Mouse (Mus musculus): Measurements from ENCODE around the gene Ap3d1. TPM values are rescaled to one million over a fixed set of nuclear protein-coding genes. Genes with fewer than 3 reads are reported as not detected.

The Ap3d1 gene
- total and polyA plus RNA-seq, 2 experiments from 2014 or later = 87.7 to 176 TPM

DNA sequence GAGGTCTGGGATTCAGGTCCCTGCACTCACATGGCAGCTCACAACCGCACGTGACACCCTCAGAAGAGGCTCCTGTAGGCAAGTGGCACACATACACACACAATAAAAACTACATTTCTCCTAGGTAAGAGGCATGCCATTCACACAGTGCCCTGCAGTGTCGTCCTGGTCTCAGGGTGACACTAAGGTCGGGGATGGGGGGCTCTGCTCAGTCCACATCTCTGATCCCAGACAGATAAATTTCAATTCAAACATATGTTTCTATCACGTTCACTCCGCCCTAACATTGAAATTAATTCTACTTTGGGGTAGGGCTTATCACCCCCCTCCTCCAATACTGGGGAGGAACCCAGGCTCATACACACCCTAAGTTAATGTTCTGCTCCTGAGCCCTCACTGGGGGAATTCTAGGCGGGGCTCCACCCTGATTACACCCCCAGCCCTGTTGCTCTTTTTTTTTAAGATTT, 42.0 kb downstream of the Ap3d1 start:
- Histone ChIP-seq H3K9me3 (ENCODE audit: low read length) (no peaks in the 10 kb centered on the region), H3K4me3 (ENCODE audit: low read depth, low read length) (no peak overlapping the region), H3K9ac (no peak overlapping the region), H3K36me3 (ENCODE audit: insufficient read depth) (no peaks in the 10 kb centered on the region), H3K4me1 (ENCODE audit: insufficient read depth) (peaks cover 20% of the 10 kb centered on the region), H3K27ac (ENCODE audit: low read depth, low read length) (no peak overlapping the region), H3K4me2 (ENCODE audit: low read depth) (peak overlapping the region; percentile 75), H3K27me3 (ENCODE audit: insufficient read depth, low read length) (no peaks in the 10 kb centered on the region)
- ATAC-seq (no peak), DNase-seq (no peak)
- 87% methylated on average over 7 of the region's 7 CpGs for WGBS
- no peak for TF ChIP-seq CTCF (IDR thresholded peaks at IDR 0.05; ENCODE audit: low read depth)

DNA sequence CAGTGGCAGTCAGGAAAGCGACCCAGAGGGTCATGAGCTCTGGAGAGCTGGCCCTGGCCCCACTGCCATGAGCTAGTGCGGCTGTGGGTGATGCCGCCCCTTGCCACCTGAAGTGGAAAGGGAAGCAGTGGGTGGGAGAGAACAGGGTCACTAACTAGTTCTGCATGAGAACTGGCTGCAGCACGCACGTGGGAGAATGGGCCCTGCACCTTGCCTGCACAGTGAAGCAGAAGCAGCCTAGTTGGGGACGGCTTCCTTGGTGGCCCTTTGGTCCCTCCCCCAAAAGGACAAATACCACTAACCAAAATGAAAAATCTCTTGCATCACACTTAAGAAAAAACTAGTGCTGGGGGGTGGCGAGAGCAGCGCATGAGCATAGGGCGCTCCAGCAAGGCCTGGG, 43.5 kb downstream of the Ap3d1 start:
- Histone ChIP-seq H3K4me3 (ENCODE audit: low read depth, low read length) (no peak overlapping the region), H3K9me3 (ENCODE audit: low read length) (no peaks in the 10 kb centered on the region), H3K27ac (ENCODE audit: low read depth, low read length) (no peak overlapping the region), H3K4me1 (ENCODE audit: insufficient read depth) (peaks cover 17% of the 10 kb centered on the region), H3K9ac (no peak overlapping the region), H3K36me3 (ENCODE audit: insufficient read depth) (peaks cover 11% of the 10 kb centered on the region), H3K27me3 (ENCODE audit: insufficient read depth, low read length) (no peaks in the 10 kb centered on the region), H3K4me2 (ENCODE audit: low read depth) (no peak overlapping the region)
- 96% methylated on average over 9 of the region's 9 CpGs for WGBS
- no peak for DNase-seq
- no peak for TF ChIP-seq CTCF (IDR thresholded peaks at IDR 0.05; ENCODE audit: low read depth)
- no peak for ATAC-seq

DNA sequence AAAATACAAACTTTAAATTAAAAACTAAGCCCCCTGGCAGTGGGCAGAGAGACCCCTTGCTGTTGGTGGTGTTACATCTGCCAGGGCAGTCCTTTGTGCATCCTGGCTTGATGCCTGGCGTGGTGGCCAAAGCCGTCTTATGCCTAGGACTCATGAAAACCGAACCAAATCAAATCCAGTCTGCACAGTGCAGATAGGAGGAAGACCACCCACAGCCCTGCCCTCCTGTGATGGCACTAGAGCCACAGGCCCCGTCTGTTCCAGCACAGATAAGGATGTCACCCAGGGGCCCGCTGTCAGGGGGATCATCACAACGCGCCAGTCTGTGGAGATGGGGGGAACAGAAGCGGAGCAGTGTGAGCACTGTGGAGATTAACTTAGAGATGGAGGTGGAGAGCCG, 44.3 kb downstream of the Ap3d1 start:
- ATAC-seq (no peak), DNase-seq (no peak)
- peaks cover 14% of the 10 kb centered on the region for H3K36me3 ChIP-seq (ENCODE audit: insufficient read depth)
- peaks cover 11% of the 10 kb centered on the region; the same call in 1 of the 2 replicates for H3K4me1 ChIP-seq (ENCODE audit: insufficient read depth)
- no peak for TF ChIP-seq CTCF (IDR thresholded peaks at IDR 0.05; ENCODE audit: low read depth)
- H3K9me3 ChIP-seq (ENCODE audit: low read length) = no peaks in the 10 kb centered on the region
- no peak overlapping the region for H3K27ac ChIP-seq (ENCODE audit: low read depth, low read length)
- H3K4me3 ChIP-seq (ENCODE audit: low read depth, low read length) = no peak overlapping the region
- H3K4me2 ChIP-seq (ENCODE audit: low read depth) = no peak overlapping the region
- 76% methylated on average over 9 of the region's 9 CpGs for WGBS
- H3K9ac ChIP-seq = no peak overlapping the region
- H3K27me3 ChIP-seq (ENCODE audit: insufficient read depth, low read length) = no peaks in the 10 kb centered on the region

DNA sequence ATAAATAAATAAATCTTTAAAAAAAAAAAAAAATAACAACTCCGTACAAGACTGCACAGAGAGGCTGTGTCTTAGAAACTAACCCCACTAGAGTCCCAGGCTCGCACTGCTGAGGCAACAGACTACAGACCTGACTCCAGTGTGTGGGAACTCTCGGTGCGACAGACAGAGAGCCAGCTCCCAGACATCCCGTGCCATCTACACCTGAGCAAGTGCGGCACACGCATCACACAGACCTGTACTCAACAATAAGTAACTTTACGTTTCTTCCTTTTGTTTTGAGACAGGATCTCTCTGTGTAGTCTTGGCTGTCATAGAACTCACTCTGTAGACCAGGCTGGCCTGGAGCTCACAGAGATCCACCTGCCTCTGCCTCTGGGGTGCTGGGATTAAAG, 44.7 kb downstream of the Ap3d1 start:
- no peak overlapping the region for H3K4me2 ChIP-seq (ENCODE audit: low read depth)

DNA sequence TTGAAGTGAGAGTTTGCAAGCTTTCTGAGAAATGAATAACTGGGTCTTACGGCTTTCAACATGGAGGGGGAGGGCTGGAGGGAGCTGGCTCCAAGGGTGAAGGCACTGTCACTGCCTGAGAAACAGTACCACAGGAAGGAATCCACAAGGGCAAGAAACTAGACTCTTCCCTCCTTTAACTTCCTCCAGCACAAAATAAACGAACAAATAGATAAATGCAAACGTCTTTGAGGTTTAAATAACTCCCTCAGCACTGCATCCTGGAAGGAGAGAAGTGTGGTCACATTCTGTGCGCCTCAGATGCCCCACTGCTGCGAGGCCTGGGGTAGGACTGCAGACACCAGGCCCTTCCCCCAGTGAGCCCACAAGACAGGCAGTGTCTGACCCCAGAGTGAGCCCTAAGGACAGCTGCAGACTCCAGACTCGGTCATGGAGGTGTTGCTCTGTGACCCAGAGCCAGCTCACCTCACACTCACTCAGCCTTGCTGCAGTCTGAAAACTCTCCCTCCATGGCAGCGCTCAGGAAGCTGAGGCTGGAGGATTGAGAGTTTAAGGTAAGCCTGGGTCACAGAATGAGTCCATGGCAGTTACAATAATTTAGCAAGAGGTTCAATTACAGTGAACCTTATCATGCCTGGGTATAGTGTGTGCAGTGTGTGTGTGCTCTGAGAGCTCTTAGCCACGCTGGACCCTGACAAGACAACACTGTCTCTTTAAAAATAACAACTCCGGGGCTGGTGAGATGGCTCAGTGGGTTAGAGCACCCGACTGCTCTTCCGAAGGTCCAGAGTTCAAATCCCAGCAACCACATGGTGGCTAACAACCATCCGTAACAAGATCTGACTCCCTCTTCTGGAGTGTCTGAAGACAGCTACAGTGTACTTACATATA, 45.3 kb downstream of the Ap3d1 start:
- WGBS = 77% methylated on average over 11 of the region's 12 CpGs

More for the DNA sequence above, 44.7 kb downstream of the Ap3d1 start:
- Histone ChIP-seq H3K9ac (no peak overlapping the region), H3K4me3 (ENCODE audit: low read depth, low read length) (no peak overlapping the region), H3K27ac (ENCODE audit: low read depth, low read length) (no peak overlapping the region), H3K4me1 (ENCODE audit: insufficient read depth) (peaks cover 11% of the 10 kb centered on the region; the same call in 1 of the 2 replicates), H3K27me3 (ENCODE audit: insufficient read depth, low read length) (no peaks in the 10 kb centered on the region), H3K36me3 (ENCODE audit: insufficient read depth) (peaks cover 19% of the 10 kb centered on the region), H3K9me3 (ENCODE audit: low read length) (no peaks in the 10 kb centered on the region)
- 89% methylated on average over 8 of the region's 8 CpGs for WGBS
- TF ChIP-seq CTCF (IDR thresholded peaks at IDR 0.05; ENCODE audit: low read depth) = no peak
- ATAC-seq (no peak), DNase-seq (no peak)

DNA sequence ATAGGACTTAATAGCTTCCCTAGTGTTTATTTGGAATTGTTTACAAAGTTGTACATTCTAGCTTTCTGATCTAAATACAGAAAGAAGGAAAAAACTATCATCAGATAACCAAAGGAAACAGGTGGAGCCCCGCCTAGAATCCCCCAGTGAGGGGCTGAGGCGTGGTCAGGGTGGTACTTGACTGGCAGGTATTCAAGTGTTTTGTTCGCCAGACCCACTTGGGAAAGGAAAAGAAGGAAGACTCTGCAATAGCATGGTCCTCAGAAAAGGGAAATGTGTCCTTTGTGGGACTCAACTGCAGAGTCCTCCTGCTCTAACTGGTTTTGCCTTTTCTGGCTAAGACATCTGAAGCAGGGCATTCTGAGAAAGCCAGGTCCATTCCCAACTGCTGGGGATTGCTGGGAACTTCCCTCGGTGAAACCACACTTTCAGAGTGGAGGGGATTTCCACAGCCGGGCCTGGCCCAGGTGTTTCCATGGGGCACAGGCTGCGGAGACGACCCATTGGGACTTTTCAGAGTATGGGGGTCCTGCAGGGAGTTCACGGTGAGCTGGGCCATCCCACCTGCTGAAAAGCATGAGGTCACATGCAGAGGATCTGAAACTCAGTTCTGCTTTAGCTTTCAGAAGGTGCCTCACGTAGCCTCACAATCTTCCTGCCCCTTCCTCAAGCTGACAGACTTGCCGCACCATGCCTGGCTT, 46.1 kb downstream of the Ap3d1 start:
- ATAC-seq (no peak), DNase-seq (no peak)
- H3K9ac ChIP-seq = no peak overlapping the region
- H3K27me3 ChIP-seq (ENCODE audit: insufficient read depth, low read length) = no peaks in the 10 kb centered on the region
- H3K4me2 ChIP-seq (ENCODE audit: low read depth) = no peak overlapping the region
- WGBS = 74% methylated on average over 10 of the region's 10 CpGs
- H3K4me1 ChIP-seq (ENCODE audit: insufficient read depth) = peaks cover 11% of the 10 kb centered on the region; the same call in 1 of the 2 replicates
- H3K9me3 ChIP-seq (ENCODE audit: low read length) = no peaks in the 10 kb centered on the region
- no peak overlapping the region for H3K4me3 ChIP-seq (ENCODE audit: low read depth, low read length)
- no peak overlapping the region for H3K27ac ChIP-seq (ENCODE audit: low read depth, low read length)
- no peak for TF ChIP-seq CTCF (IDR thresholded peaks at IDR 0.05; ENCODE audit: low read depth)
- peaks cover 27% of the 10 kb centered on the region for H3K36me3 ChIP-seq (ENCODE audit: insufficient read depth)

More for the DNA sequence above, 45.3 kb downstream of the Ap3d1 start:
- Histone ChIP-seq H3K36me3 (ENCODE audit: insufficient read depth) (peaks cover 23% of the 10 kb centered on the region), H3K4me2 (ENCODE audit: low read depth) (no peak overlapping the region), H3K27ac (ENCODE audit: low read depth, low read length) (no peak overlapping the region), H3K4me3 (ENCODE audit: low read depth, low read length) (no peak overlapping the region), H3K4me1 (ENCODE audit: insufficient read depth) (peaks cover 11% of the 10 kb centered on the region; the same call in 1 of the 2 replicates), H3K27me3 (ENCODE audit: insufficient read depth, low read length) (no peaks in the 10 kb centered on the region), H3K9ac (no peak overlapping the region; the same call in 1 of the 2 replicates), H3K9me3 (ENCODE audit: low read length) (no peaks in the 10 kb centered on the region)
- no peak for TF ChIP-seq CTCF (IDR thresholded peaks at IDR 0.05; ENCODE audit: low read depth)
- no peak for DNase-seq
- ATAC-seq = no peak

DNA sequence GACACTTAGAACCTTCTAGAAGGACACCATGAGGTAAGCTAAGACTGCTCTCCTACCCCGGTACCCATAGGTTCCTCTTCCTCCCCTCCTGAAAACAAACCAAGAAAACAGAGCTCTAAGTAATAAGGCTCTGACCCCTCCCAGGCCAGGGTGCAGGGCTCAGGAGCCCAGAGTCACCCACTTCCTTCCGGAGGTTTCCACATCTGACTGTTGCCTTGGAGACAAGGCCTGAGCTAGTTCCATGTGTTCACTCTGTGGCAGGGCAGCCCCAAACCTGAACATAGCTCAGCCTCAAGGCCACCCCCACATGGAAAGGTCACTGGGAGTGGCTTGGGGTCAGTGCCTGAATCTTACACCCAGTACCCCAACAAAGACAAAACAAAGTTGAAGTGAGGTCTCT, 46.9 kb downstream of the Ap3d1 start:
- WGBS = 92% methylated on average over 2 of the region's 2 CpGs
- no peak overlapping the region for H3K4me2 ChIP-seq (ENCODE audit: low read depth)
- no peak for ATAC-seq

More for the DNA sequence above, 46.9 kb downstream of the Ap3d1 start:
- Histone ChIP-seq H3K4me3 (ENCODE audit: low read depth, low read length) (no peak overlapping the region), H3K27ac (ENCODE audit: low read depth, low read length) (no peak overlapping the region), H3K9ac (no peak overlapping the region), H3K27me3 (ENCODE audit: insufficient read depth, low read length) (no peaks in the 10 kb centered on the region), H3K9me3 (ENCODE audit: low read length) (no peaks in the 10 kb centered on the region), H3K4me1 (ENCODE audit: insufficient read depth) (peaks cover 5% of the 10 kb centered on the region; the same call in 1 of the 2 replicates), H3K36me3 (ENCODE audit: insufficient read depth) (peaks cover 34% of the 10 kb centered on the region)
- no peak for TF ChIP-seq CTCF (IDR thresholded peaks at IDR 0.05; ENCODE audit: low read depth)
- no peak for DNase-seq

All from forebrain, postnatal 0 days (tissue).